Mouse (Mus musculus) left cerebral cortex, postnatal 10 days (tissue): ENCODE results near the gene Utp15. TPM values are rescaled to one million over a fixed set of nuclear protein-coding genes. Genes with fewer than 3 reads are reported as not detected.

Experiments used
- DNase-seq, 2 experiments: peaks; one replicate each; pipeline ENCODE4 v3.0.0; 2021 to 2022; ENCODE audit warnings: low spot score in 2 of 2, mixed read lengths in 1 of 2; ENCODE audit errors: extremely low spot score in 1 of 2
- intact Hi-C: fragments of 180-260 bp; cut with DNase I; formaldehyde crosslinking; loops from one replicate; pipeline ENCODE4 v1.15.1; 2025
- total RNA-seq, 2 experiments: library from RNA; stranded (reverse); gene quantifications; 2 replicates each; pipeline ENCODE4 v1.2.3; 2021

The Utp15 gene
- total RNA-seq, 2 experiments from 2014 or later = 20.9 to 21.5 TPM

DNA sequence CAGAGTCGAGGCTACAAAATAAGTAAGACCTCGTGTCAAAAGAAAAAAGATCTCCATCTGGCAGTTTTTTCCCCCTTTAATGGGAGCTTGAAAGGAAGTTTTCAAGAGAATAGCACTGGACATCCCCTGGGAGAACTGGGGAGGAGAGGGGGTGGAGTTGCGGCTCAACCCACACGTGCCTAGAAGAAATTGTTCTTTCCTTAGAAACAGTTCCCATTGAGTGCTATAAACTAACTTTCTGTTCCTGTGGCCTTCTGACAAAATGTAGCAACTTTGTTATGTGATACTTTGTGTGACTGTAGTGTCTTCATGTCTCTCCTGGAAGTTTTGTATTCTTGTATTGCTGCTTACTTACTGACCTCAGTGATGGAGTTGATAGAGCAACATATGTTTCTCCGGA is 1.3 kb upstream of the Utp15 start:
- DNase-seq = no peak
- intact Hi-C loops = no loop called here

DNA sequence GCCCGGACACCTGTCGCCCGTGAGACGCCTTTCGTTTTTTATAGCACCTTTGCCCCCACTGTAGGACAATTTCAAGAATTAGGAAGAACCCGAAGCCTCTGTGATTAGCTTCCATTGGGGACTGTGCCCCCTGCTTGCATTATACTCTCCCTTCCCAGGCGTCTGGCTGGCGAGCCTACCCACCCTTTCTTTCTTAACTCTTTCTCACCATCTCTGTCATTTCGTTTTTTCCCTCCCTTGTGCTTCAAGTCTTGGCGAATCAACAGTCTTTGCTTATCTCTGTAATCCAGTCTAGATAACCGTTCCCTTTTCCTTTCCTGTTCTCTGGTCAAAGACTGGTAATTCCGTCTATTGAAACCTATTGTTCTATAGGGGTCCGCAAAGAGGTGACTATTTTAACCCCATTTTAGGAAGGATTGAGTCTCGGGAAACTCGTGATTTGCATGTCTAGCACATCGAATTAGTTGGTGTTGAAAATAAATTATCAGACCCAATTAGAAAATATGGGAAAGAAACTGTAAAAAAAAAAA is 682 bp upstream of the Utp15 start:
- intact Hi-C loops = no loop called here
- DNase-seq = no peak

DNA sequence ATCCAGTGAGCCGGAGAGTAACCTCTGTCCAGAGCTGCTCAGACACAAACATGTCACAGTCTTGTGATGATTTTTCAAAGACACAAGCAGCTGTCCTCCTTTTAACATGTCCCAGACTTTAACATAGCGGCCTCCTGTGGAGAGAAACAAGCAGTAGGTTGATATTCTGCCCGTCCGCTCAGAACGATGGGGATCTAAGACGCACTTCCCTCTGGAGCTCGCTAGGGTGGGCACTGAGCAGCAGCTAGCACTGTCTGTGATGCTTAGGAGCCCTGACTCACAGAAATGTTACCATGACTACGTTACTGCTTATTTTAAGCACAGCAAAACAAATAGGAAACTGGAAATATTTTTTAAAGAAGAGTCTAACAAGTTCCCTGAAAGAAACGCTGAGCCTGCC is 7.9 kb downstream of the Utp15 start:
- intact Hi-C loops = no loop called here
- peak; percentile 68 to 74 for DNase-seq

DNA sequence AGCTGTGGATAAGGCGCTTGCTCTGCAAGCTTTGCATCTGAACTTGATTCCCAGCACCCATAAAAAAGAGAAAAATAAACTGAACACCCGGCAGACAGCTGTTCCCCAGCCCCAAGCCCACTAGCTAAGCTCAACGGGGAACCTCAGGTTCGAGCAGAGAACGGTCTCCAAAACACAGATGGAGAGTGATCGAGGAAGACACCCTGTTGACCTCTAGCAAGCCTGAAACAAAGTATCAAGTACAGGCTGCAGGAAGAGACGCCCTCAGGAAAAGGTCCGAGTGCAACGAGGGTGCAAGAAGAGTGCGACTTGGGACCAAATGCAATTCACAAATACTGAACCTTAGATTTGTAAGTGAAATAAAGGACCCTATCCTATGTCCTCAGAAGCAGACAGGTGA is 13.2 kb downstream of the Utp15 start:
- intact Hi-C loops = no loop called here
- DNase-seq = no peak

DNA sequence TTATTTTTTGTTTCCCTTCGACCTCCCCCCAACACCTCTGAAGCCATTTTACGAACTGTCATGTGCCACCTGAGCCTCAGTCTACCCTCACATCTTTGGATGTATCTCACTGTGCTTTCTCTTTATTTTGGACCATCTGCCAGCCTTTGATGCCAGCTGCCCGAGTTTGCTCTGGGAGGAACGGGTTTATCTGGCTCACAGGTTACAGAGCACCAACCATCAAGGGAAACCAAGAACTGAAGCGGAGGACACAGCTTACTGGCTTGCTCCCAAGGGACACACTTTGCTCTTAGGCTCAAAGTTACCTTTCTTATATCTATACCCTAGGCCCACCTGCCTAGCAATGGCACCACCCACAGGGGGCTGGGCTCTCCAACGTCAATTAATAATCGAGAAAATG is 17.5 kb downstream of the Utp15 start:
- intact Hi-C loops = no loop called here

DNA sequence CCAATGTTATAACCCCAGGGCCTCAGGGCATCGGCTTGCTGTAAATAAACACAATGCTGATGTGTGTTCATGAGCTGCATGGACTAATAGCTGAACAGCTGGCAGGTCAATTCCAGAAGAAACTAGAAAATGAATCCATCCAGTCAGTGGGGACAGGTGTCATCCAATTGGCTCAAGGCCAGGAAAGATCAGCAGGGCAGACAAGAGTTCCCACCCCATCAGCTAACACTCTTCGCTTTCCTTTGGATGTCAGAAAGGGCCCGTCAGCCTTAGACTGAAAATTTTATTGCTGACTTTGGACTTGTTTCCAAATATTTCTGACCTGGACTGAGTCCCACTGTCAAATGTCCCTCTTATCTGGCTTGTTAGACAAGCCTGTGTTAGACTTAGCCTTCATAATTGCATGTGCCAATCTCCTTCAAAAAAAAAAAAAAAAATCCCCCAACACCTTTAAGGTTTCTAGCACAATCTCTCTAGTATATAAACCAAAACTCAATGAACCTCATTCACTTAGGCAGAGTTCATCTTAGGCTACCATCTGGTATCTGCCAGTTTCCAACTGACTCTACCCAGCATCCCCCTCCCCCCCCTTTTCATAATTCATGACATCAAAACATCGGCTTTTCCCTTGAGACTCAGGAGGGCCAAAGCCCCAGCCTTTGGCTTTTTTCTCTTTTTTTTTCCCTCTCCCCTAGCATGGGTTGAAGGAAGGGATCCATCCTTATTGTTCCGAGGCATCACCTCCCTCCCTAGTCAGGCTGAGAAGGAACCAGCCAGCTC is 18.1 kb downstream of the Utp15 start:
- intact Hi-C loops = loop anchor here (5.0 kb wide), 1 partner anchor 1007 kb away; no protein-coding TSS in a partner anchor

More for the DNA sequence above, 17.5 kb downstream of the Utp15 start:
- DNase-seq = no peak

DNA sequence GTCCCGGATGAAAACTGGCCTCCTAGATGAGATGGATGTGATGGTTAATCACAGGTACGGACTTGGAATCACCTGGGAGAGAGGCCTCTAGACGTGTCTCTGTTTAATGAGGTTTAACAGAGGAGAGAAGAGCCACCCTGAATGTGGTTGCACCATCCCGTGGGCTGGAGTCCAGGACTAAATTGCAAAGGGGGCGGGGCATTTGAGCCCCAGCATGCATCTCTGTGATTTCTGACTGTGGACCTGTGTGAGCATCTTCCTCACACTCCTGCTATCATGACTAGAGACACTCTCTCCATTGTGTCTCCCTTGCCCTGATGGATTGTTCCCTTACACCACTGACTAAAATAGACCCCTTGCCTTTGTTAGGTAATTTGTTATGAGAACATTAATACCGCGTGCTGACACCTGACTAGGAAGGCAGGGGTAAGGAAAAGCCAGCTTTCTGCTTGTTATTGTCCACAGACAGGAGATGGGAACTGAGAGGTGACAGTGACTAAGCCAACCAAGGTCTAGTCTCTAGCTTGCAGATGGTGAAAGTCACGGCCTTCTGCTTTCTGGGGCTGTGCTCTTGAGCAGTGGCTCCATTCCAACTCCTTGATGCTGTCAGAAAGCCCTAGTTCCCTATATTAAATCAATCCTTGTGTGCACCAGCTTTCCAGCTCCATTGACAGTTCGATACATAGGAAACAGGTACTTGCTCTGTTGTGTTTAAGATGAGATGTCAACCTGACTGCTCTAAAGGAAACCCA is 21.1 kb downstream of the Utp15 start:
- intact Hi-C loops = loop anchor here (2.0 to 5.0 kb wide), 2 partner anchors 211 to 1004 kb away; no protein-coding TSS in a partner anchor
- DNase-seq = no peak

More for the DNA sequence above, 18.1 kb downstream of the Utp15 start:
- DNase-seq = no peak

DNA sequence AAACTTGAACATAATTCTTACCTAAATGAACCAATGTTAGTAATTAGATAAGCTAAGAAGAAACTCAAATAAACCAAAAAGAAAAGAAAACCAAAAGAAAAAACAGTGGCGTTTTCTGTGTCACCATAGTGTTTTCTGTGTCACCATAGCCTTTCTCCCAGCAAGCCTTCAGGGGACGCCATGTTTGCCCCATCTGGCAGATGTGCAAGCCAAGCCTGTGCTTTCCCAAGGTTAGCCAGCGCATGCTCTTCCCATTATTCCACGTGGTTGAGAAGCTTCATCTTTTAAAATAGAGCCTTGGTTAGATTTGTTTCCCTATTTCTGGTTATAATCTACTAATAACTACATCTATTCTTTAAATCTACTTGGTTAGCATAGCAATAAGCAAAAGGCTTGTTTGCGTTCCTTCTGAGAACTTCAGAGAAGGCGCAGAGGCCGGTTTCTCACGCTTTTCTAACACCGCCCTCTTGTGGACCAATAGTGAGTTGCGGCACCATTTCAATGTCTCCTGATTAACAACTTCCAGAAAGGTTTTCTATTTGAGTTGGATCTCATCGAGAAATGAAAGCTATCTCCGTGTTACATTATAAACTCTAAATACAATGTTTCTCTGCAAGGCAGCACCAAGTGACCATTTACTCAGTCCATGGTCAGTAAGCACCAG is 22.7 kb downstream of the Utp15 start:
- peak; percentile 69 to 73 for DNase-seq
- intact Hi-C loops = loop anchor here (2.0 to 5.0 kb wide), 2 partner anchors 209 to 1003 kb away; no protein-coding TSS in a partner anchor

DNA sequence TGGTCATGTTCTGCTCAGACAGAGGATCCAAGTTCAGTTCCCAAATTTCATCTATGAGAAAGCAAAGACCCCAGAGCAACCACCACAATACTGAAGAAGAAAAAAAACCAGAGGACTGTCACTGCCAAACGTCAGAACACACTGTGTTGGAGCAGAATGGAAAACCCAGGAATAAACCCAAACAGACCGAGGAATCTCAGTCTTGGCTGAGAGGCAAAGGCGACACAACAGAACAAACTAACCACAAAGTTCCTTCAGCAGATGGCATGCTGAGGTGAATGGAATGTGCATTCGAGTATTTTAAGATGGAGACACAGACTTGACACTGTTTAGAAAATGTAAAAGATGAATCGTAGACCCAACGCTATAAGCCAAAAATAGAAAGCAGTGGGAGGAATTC is 27.4 kb downstream of the Utp15 start:
- intact Hi-C loops = no loop called here
- no peak for DNase-seq

DNA sequence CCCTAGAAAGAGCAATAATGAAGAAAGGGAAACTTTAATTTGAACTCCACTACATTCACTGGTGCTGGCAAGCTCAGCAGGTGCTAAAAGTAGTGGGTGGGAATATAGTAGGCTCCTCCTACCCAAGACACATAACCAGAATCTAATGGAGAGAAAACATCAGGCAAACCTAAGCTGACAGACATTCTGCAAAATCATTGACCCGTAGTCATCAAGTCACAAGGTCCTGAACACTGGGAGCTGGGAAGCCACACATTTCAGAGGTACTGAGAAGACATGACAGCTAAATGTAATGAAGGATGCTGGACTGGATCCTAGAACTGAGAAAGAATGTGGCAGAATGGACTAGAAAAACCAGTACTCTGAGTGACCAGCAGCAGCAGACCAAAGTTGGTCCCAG is 32.3 kb downstream of the Utp15 start:
- DNase-seq = no peak
- intact Hi-C loops = no loop called here

DNA sequence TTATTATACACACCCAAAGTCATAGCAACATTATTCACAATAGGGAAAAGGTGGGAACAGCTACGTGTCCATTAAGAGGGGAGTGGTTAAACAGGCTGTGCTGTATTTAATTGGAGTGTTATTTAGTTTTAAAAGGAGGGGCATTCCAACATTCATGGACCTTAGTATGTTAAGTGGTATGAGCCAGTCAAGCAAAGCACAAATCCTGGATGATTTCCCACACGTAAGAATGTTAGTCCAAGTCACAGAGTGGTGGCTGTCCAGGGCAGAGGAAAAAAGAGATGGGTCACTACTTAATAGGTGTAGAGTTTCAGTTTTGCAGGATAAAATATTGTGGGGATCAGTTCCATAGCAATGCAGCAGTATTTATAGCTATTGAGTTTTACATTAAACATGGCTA is 36.6 kb downstream of the Utp15 start:
- intact Hi-C loops = no loop called here
- no peak for DNase-seq

DNA sequence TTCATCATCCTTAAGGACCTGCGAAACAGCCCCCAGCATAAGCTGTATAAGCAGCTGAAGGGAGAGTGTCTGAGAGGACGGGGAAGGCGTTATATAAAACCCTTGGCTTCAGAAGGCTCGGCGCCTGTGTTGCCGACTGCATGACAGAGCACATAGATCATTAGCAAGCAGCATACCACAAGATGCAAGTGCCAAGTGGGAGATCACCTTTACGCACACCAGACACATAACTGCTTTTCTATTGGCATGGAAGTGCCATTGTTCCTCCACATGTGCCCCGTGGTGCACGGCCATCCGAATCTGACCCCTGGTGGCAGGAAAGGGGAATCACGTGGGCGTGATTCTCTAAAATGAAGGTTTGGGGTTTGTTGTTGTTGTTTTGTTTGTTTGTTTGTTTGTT is 40.0 kb downstream of the Utp15 start:
- intact Hi-C loops = loop anchor here (5.0 kb wide), 1 partner anchor 191 kb away; no protein-coding TSS in a partner anchor
- no peak for DNase-seq

DNA sequence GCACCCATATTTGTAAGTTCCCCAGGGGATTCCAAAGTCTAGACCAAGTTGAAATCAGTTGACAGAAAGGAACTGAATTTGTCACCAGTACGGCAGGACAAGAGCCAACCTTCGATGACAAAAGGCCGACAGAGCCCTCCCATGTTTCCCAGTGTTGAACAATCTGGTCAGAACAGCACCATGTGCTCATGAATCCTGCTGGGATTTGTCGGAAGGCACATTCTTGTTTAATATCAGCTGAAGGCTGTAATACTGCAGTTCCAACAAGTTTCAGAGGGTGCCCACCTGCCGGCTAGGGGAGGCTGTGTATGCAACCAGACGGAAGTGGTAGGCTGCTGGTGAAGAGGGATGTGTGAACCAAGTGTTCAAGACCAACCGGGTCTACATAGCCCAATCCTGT is 52.7 kb downstream of the Utp15 start:
- intact Hi-C loops = no loop called here

DNA sequence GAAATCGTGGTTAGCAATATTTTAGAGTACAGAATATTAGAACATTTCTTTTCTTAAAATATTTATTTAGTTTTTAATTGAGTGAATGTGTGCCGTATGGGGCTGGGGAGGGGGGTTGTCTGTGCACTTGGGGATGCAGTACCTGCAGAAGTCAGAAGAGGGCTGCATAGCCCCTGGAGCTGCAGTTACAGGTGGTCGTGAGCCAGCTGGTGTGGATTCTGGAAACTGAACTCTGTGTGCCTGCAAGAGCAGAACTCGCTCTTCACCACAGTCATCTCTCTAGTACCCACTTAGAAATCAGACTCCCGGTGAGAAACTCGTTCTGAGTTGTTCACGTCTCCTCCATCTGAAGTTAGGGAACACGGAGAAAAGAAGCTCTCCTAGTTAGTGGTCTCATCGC is 54.0 kb downstream of the Utp15 start:
- peak in 1 of 2 experiments; percentile 60 for DNase-seq

More for the DNA sequence above, 52.7 kb downstream of the Utp15 start:
- DNase-seq = no peak

DNA sequence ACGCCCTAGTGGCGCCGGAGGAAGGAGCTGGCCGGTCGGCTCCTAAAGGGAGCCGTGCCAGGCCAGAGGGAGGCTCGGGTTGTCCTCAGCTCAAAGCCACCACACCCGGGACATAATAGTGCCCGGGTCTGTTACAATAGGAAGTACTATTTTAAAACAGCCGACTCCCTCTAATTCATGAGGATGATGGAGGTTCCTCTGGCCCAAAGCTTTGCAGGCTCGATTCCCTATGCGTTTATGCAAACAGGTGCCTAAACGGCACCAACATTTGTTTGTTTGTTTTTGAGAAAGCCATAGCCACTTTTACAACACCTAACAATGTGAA is 56.3 kb downstream of the Utp15 start:
- DNase-seq = no peak
- intact Hi-C loops = no loop called here

More for the DNA sequence above, 54.0 kb downstream of the Utp15 start:
- intact Hi-C loops = no loop called here

DNA sequence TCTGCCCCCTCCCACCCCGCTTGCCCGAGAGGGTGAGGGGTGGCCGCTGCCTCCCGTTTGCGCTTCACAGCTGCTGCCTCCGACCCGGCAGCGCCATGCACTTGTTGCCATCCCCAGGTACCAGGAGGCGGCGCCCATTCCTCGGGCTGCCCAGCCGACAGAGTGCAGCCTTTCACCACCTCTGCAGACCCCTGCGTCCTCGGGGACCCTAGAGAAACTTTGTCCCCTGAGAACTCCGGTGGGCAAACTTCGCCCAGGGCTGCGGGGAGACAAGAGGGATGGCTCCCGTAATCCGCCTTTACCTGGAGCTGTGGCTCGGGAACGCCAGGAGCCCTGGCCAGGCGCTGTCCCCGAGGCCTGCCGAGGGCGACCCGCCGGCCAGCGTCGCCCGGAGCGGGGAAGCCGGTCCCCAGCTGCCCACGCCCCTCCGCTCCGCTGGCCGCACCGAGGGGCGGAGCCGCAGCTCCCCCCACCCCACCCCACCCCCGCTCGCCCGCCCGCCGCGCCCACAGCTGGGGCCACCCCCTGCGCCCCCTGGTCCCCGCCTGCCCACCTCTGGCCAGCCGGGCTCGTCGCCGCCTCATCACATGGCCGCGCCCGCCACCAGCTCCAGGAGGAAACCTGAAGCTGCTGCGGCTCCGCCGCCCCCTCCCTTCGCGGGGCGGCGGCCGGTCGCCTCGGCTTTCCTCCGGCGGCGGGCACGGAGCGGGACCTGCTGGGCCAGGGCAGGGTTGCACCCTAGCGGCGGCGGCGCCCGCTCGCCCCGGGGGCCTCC is 56.9 kb downstream of the Utp15 start, which contains the start of gene Arhgef28:
Arhgef28 (minus strand) TSS at position 669 of the 775 bp plus-strand sequence.
- DNase-seq = peak; percentile 13 to 81
- intact Hi-C loops = no loop called here

DNA sequence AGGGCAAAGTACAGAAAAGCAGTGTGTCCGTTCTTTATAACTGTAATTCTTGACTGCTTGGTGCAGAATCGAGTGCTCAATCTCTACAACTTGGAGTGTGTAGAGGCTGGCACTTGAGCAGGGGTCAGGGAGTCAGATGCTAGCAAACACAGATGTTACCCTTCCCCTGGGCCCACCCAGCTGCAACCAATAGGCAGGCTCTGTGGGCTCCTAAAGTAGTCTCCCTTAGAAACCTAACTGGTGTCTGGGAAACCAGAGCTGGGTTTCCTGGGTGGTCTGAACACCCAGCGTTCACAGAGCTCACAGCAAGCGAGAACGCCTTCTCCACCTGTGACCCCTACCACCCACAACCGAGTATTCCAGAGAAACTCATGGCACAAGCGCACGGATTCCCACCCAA is 57.7 kb downstream of the Utp15 start:
- intact Hi-C loops = no loop called here
- no peak for DNase-seq

DNA sequence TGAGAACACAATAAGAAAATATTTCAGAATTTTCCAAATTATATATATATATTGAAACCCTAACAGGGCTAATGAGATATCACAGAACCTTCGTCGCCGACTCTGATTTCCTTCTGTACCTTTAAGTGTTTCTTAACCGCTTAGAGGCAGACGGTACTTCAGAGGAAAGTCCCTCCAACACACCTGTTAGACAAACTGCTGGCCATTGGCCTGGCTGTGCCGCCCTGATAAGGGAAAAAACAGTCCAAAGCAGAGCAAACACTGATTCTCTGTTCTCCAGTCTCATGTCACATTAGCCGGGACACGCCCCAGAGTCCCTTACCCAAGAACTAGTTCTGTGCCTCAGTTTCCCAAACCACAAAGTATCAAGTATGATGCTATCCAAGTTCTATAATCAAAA is 58.5 kb downstream of the Utp15 start:
- no peak for DNase-seq
- intact Hi-C loops = no loop called here

DNA sequence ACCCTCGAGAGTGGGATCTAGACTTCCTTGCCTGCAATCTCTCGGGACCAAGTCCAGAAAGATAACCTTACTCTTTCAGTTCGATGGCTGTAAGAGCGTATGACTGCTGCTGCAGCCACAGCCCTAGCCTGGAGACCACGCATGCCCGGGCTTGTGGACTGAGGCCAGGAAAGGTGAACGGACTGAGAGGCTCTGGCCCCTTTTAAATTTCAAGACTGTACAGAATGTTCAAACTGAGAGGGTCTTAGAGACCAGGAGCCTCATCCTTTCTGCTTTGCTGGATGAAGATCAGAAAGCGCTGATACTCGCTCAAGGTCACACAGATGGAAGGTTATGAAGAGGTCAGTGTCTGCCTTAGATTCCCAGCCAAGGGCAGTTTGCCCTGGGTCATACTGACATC is 61.4 kb downstream of the Utp15 start:
- intact Hi-C loops = no loop called here
- no peak for DNase-seq
